Mouse (Mus musculus) midbrain, embryonic 10.5 days (tissue): ENCODE results near the gene Wnt7b. TPM values are rescaled to one million over a fixed set of nuclear protein-coding genes. Genes with fewer than 3 reads are reported as not detected.
A peak's percentile ranks its signal among the peaks of the same experiment; 100 is the strongest.

Experiments
- DNase-seq: peaks from one replicate; pipeline ENCODE4 v3.0.0-alpha.2; 2017; ENCODE audit warnings: low spot score
- H3K27ac ChIP-seq: fragments of 300-500 bp; sonication (generic); replicated peaks from 2 replicates; pipeline ENCODE4 v1.5.1; 2016; ENCODE audit warnings: mild to moderate bottlenecking
- H3K27me3 ChIP-seq: fragments of 300-500 bp; sonication (generic); 2 replicates; pipeline ENCODE4 v1.6.1; 2016; ENCODE audit warnings: low read depth, mild to moderate bottlenecking; ENCODE audit not compliant: poor library complexity, severe bottlenecking
- H3K36me3 ChIP-seq: fragments of 300-500 bp; sonication (generic); 2 replicates; pipeline ENCODE4 v1.6.1; 2016; ENCODE audit warnings: mild to moderate bottlenecking, moderate library complexity
- H3K4me1 ChIP-seq: fragments of 300-500 bp; sonication (generic); 2 replicates; pipeline ENCODE4 v1.6.1; 2016
- H3K4me3 ChIP-seq: fragments of 300-500 bp; sonication (generic); 2 replicates; pipeline ENCODE4 v1.5.1; 2016; ENCODE audit warnings: mild to moderate bottlenecking, moderate library complexity
- H3K9me3 ChIP-seq: fragments of 300-500 bp; sonication (generic); replicated peaks from 2 replicates; pipeline ENCODE4 v1.6.1; 2016; ENCODE audit warnings: mild to moderate bottlenecking
- WGBS: fragments of 180-500 bp; shearing (Covaris S2); methylation state at CpG from one replicate; pipeline ENCODE4 v1.1.7; 2016; 5-methylcytosine and 5-hydroxymethylcytosine counted together
- polyA plus RNA-seq: library from polyadenylated mRNA; unstranded; fragments of >200 nt; fragmentation: Nextera tagmentation; extraction: Ambion mirVana; gene quantifications from 2 replicates; pipeline ENCODE4 v1.2.1, GENCODE M21; 2016

Gene Wnt7b
- polyA plus RNA-seq, 1 experiment from 2014 or later = 54.8 TPM

DNA sequence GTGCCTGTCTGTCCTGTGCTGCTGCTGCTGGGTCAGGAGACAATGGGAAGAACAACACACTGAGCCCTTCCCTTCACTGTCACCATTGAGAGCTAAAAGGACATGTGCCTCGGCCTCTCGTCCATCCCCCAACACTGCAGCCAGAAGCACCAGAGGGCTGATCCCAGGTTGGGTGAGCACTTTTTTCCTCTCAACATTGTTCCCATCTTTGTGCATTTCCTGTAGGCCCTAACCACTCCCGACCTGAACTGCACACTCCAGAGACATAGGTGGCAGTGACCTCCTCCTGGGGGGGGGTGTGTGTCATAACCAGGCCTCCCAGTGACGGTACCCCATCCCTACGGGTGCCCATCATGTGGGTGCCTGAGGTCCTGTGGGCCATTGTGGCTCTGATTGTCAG is 27.8 kb upstream of the Wnt7b start:
- peaks cover 57% of the 10 kb centered on the region for H3K27me3 ChIP-seq
- WGBS = 71% methylated on average over 5 of the region's 5 CpGs
- H3K27ac ChIP-seq = no peak overlapping the region
- no peak overlapping the region for H3K4me3 ChIP-seq
- H3K9me3 ChIP-seq = peaks cover 3% of the 10 kb centered on the region
- H3K36me3 ChIP-seq = no peaks in the 10 kb centered on the region
- H3K4me1 ChIP-seq = peaks cover 7% of the 10 kb centered on the region
- DNase-seq = no peak

GRCm38 (mm10) chr15:85609266-85610004 is 27.2 kb upstream of the Wnt7b start:
- Histone ChIP-seq H3K27ac (no peak overlapping the region), H3K36me3 (no peaks in the 10 kb centered on the region), H3K4me3 (no peak overlapping the region), H3K4me1 (peaks cover 5% of the 10 kb centered on the region; the same call in 1 of the 2 replicates), H3K27me3 (peaks cover 55% of the 10 kb centered on the region), H3K9me3 (peaks cover 3% of the 10 kb centered on the region)
- no peak for DNase-seq
- 83% methylated on average over 5 of the region's 5 CpGs for WGBS

DNA sequence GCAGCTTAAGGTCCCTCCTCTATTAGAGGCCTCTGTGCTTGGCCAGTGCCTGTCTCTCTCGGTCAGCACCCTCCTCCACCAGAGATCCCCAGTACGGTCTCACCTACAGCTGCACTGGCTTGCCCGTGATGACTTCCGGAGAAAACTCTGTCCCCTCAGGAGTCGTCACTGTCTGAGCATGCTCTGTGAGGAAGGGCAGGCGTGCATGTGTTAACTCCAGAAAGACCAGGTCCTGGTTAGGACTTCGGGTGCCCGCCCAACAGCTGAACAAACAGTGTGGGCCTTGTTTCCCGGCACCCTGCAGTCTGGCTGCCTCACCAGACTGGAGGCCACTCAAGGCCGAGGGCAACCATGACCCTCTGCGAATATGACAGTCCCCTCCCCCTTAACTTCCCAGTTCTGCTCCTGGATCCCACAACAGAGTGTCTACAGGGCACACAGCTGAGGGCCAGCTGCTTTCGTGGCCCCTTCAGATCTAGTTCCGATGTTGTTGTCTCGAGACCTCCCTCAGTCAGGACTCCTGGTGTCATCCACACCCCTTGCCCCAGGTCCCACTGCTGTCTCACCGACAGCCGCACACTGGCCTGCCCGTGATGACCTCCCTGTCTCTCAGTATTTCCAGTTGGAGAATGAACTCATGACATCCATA is 23.8 kb upstream of the Wnt7b start:
- DNase-seq = peak; percentile 44
- Histone ChIP-seq H3K9me3 (no peaks in the 10 kb centered on the region), H3K36me3 (no peaks in the 10 kb centered on the region), H3K27me3 (peaks cover 45% of the 10 kb centered on the region), H3K4me3 (no peak overlapping the region), H3K4me1 (peaks cover 5% of the 10 kb centered on the region; the same call in 1 of the 2 replicates), H3K27ac (no peak overlapping the region)
- 67% methylated on average over 17 of the region's 17 CpGs for WGBS

DNA sequence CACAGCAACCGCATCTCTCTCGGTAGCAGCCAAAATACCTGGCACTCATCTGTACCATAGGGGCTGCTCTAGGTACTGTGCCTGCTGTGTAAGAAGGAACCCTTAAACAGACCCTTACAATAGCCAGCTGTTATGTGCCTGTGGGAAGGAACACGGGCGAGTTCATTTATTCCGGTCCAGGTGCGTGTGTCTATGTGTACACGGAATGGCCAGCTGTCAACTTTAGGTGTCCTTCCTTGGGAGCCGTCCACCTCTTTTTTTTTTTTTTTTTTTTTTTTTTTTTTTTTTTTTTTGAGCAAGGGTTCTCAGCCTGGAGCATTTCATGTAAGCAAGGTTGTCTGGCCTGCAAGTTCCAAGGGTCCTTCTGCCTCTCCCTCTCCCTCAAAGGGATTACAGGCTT is 22.7 kb upstream of the Wnt7b start:
- DNase-seq = no peak
- H3K27me3 ChIP-seq = peaks cover 50% of the 10 kb centered on the region

GRCm38 (mm10) chr15:85604507-85604906 is 22.2 kb upstream of the Wnt7b start:
- H3K4me3 ChIP-seq = no peak overlapping the region
- no peaks in the 10 kb centered on the region for H3K9me3 ChIP-seq
- no peak for DNase-seq
- H3K4me1 ChIP-seq = peaks cover 16% of the 10 kb centered on the region
- 79% methylated on average over 4 of the region's 4 CpGs for WGBS
- no peaks in the 10 kb centered on the region for H3K36me3 ChIP-seq
- peaks cover 51% of the 10 kb centered on the region for H3K27me3 ChIP-seq
- H3K27ac ChIP-seq = no peak overlapping the region

More for the DNA sequence above, 22.7 kb upstream of the Wnt7b start:
- 91% methylated on average over 8 of the region's 8 CpGs for WGBS
- Histone ChIP-seq H3K36me3 (no peaks in the 10 kb centered on the region), H3K4me3 (no peak overlapping the region), H3K27ac (no peak overlapping the region), H3K9me3 (no peaks in the 10 kb centered on the region), H3K4me1 (peaks cover 13% of the 10 kb centered on the region)

DNA sequence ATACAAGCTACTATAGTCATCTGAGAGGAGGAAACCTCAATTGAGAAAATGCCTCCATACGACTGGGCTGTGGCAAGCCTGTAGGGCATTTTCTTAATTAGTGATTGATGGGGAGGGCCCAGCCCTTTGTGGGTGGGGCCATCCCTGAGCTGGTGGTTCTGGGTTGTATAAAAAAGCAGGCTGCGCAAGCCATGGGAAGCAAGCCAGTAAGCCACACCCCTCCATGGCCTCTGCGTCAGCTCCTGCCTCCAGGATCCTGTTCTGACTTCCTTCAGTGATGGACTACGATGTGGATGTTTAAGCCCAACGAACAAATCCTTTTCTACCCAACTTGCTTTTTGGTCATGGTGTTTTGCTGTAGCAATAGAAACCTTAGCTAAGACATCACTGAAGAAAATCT is 21.1 kb upstream of the Wnt7b start:
- H3K27me3 ChIP-seq = peaks cover 51% of the 10 kb centered on the region
- peaks cover 16% of the 10 kb centered on the region for H3K4me1 ChIP-seq
- WGBS = 63% methylated on average over 5 of the region's 5 CpGs

DNA sequence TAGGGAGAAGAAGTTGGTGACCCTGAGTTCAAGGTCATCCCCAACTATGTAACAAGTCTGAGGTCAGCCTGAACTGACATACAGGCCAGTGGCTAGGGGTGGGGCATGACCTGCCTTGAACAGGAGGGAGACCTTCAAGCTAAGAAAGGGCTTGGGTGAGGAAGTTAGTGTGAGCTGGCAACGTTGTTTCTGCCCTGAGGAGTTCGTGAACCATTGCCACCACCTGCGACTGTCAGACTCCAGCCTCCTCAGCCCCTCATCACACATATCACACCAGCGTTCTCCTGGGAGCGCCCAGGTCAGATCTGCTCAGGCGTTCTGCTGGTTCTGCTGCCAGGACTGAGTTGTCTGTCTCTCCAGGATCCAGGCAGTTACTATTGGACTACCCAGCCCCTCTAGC is 20.5 kb upstream of the Wnt7b start:
- no peak overlapping the region for H3K4me3 ChIP-seq
- H3K36me3 ChIP-seq = no peaks in the 10 kb centered on the region
- H3K27ac ChIP-seq = no peak overlapping the region
- WGBS = 75% methylated on average over 6 of the region's 6 CpGs
- no peak for DNase-seq
- no peaks in the 10 kb centered on the region for H3K9me3 ChIP-seq
- peaks cover 16% of the 10 kb centered on the region for H3K4me1 ChIP-seq
- peaks cover 54% of the 10 kb centered on the region for H3K27me3 ChIP-seq

More for the DNA sequence above, 21.1 kb upstream of the Wnt7b start:
- Histone ChIP-seq H3K9me3 (no peaks in the 10 kb centered on the region), H3K4me3 (no peak overlapping the region), H3K27ac (no peak overlapping the region), H3K36me3 (no peaks in the 10 kb centered on the region)
- no peak for DNase-seq

DNA sequence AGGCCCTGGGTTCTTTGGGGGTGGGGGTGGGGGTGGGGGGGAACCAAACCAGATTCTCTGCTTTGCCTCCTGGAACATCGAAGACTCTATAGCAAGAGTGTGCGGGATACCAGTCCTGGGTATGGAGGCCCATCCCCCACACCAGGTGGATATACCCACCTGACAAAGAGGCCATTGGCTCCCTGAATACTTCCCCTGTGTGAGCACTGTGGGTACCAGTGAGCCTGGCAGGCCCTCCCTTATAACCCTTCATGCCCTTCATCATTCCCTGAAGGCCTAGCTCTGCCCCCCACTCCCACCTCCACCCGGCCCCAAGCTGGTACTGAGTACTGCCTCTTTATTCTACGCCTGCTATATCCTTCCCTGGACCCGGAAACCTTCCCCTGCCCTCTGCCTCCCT is 19.7 kb upstream of the Wnt7b start:
- WGBS = 92% methylated on average over 5 of the region's 5 CpGs
- Histone ChIP-seq H3K36me3 (no peaks in the 10 kb centered on the region), H3K4me3 (no peak overlapping the region), H3K9me3 (no peaks in the 10 kb centered on the region), H3K27ac (no peak overlapping the region), H3K4me1 (peaks cover 16% of the 10 kb centered on the region), H3K27me3 (peaks cover 55% of the 10 kb centered on the region)
- no peak for DNase-seq

DNA sequence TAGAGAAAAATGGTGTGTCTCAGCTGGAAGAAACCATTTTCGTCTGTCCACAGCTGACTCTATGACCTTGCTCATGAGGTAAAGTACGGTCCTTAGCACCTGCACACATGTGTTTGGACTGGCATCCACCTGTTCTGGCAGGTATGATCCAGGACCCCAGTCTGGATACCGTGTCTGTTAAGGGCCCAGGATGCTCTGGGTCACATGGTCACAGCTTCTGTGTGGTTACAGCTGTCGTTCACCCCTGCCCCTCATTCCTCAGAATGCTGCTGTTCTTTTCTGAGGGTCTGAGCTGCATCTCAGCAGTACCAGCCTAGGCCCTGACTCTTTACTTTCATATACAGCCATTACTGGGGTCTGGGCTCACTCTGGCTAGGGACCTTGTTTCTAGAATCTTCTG is 18.9 kb upstream of the Wnt7b start:
- Histone ChIP-seq H3K9me3 (no peaks in the 10 kb centered on the region), H3K27ac (no peak overlapping the region), H3K4me1 (peaks cover 16% of the 10 kb centered on the region), H3K27me3 (peaks cover 55% of the 10 kb centered on the region), H3K4me3 (no peak overlapping the region), H3K36me3 (no peaks in the 10 kb centered on the region)
- DNase-seq = no peak
- WGBS = 81% methylated on average over 4 of the region's 4 CpGs

- Histone ChIP-seq H3K27me3 (peaks cover 50% of the 10 kb centered on the region), H3K36me3 (no peaks in the 10 kb centered on the region), H3K4me3 (no peak overlapping the region), H3K9me3 (no peaks in the 10 kb centered on the region), H3K27ac (no peak overlapping the region; the same call in 1 of the 2 replicates), H3K4me1 (peaks cover 13% of the 10 kb centered on the region)
- WGBS = 72% methylated on average over 7 of the region's 7 CpGs
- DNase-seq = no peak
Measured at GRCm38 (mm10) chr15:85600696-85601094, 18.4 kb upstream of the Wnt7b start.

- no peak for DNase-seq
- no peak overlapping the region; the same call in 1 of the 2 replicates for H3K27ac ChIP-seq
- WGBS = 31% methylated on average over 18 of the region's 18 CpGs
Measured at GRCm38 (mm10) chr15:85599887-85600695, 17.8 kb upstream of the Wnt7b start.

DNA sequence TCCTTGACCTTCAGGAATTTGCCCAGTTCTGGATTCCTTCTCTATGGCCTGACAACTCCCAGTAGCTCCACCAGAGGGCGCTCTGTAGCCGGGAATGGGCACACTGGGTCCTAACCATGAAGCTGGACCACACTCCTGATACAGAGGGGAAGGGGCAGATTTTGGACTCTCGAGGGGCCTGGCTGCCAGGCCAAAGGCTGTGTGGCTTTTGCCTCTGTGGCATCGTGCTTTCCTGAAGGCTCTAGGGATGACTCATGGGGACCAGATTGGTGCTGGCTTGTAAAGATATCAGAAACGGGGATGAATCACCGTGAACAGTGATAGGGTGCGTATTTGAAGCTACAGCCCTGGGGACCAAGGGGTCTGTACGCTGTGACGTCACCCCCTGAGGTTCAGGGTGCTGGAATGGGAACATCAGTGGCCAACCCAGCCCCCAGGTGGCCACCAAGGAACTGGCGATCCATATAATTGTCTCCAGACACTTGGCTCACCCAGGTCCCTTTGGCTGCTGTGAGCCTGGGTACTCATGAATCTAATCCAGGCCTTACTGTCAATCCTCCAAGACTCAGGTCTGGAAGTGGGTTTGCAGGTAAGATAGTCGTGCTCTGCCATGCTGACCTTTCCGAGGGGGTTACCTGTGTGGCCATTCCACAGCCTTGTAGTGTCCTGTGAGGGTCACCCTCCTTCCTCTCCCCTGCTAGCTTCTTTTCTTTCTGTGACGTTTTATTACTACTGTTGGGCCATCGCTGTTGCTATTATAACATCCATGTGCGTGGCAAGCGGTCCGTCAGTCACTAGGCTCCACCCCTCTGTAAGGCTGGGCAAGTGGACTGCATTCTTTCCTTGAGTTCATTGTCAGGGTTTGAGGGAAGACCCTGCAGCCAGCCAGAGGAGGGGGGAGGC is 17.0 kb upstream of the Wnt7b start:
- 59% methylated on average over 17 of the region's 17 CpGs for WGBS
- H3K36me3 ChIP-seq = no peaks in the 10 kb centered on the region

More at GRCm38 (mm10) chr15:85599887-85600695, 17.8 kb upstream of the Wnt7b start:
- Histone ChIP-seq H3K27me3 (peaks cover 45% of the 10 kb centered on the region), H3K4me1 (peaks cover 13% of the 10 kb centered on the region), H3K4me3 (no peak overlapping the region), H3K9me3 (no peaks in the 10 kb centered on the region), H3K36me3 (no peaks in the 10 kb centered on the region)

More for the DNA sequence above, 17.0 kb upstream of the Wnt7b start:
- no peak overlapping the region for H3K27ac ChIP-seq
- no peak overlapping the region for H3K4me3 ChIP-seq
- peaks cover 38% of the 10 kb centered on the region for H3K27me3 ChIP-seq
- H3K9me3 ChIP-seq = no peaks in the 10 kb centered on the region
- peaks cover 13% of the 10 kb centered on the region for H3K4me1 ChIP-seq
- DNase-seq = peak; percentile 74
